ENCODE assay signal across 8 mouse cellular contexts in the genomic region with DNA sequence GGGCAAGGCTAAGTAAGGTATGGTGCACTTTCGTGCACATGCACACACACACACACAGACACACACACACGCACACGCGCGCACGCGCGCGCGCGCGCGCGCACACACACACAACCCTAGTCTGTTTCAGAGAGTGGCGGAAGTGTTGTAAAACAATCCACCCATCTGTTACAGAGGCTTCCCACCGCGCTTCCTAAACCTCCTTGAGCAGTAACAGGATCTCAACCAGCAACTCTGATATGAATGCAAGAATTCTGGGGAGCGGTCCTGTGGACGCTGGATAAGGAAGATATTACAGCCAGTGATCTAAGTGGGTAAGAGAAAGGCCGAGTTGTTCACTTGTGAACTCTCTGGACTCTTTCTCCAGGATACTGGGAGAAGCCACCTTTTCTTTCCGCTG. TPM values are rescaled to one million over a fixed set of nuclear protein-coding genes. Genes with fewer than 3 reads are reported as not detected.
DNase-seq lines count a peak whose midpoint lies in the region; ATAC-seq and TF ChIP-seq lines count a peak whose summit lies in the region.

A gene (plus strand): TSS at position 107 of the 400 bp plus-strand sequence.

- H3K36me3 ChIP-seq in forebrain, embryonic 14.5 days (ENCODE audit: control insufficient read depth, insufficient read depth, low read length): no peaks in the 10 kb centered on the region
- no peaks in the 10 kb centered on the region for H3K36me3 ChIP-seq in limb, embryonic 15.5 days
- no peaks in the 10 kb centered on the region for H3K36me3 ChIP-seq in neural tube, embryonic 14.5 days (ENCODE audit: control insufficient read depth, insufficient read depth, low read length)

- H3K4me2 ChIP-seq in forebrain, embryonic 14.5 days (ENCODE audit: low read length): peak within 1 kb of the TSS; percentile 54
- H3K4me2 ChIP-seq in limb, embryonic 15.5 days: peak within 1 kb of the TSS; percentile 72
- peak within 1 kb of the TSS; percentile 60 for H3K4me2 ChIP-seq in neural tube, embryonic 14.5 days (ENCODE audit: low read depth, low read length)

- TF ChIP-seq POLR2A in brain, embryonic 14.5 days (IDR thresholded peaks at IDR 0.05; ENCODE audit: borderline replicate concordance, extremely low read depth, insufficient read depth, insufficient read length, poor library complexity, severe bottlenecking): no peak

- H3K27me3 ChIP-seq in forebrain, embryonic 14.5 days (replicated peaks; ENCODE audit: control insufficient read depth, insufficient read depth, low read length): no peaks in the 10 kb centered on the region
- H3K27me3 ChIP-seq in limb, embryonic 15.5 days: no peaks in the 10 kb centered on the region
- no peaks in the 10 kb centered on the region for H3K27me3 ChIP-seq in neural tube, embryonic 14.5 days (ENCODE audit: control insufficient read depth, insufficient read depth, low read length)

- ATAC-seq in forebrain, embryonic 14.5 days: peak; percentile 40; the same call in 1 of the 2 replicates
- no peak for ATAC-seq in limb, embryonic 15.5 days (ENCODE audit: insufficient number of reproducible peaks, low FRiP score, low TSS enrichment, low read depth)
- 0 out of 2 replicates have a peak, but pooled peaks have one; percentile 29 for ATAC-seq in neural tube, embryonic 14.5 days (ENCODE audit: low read depth)

- no peaks in the 10 kb centered on the region for H3K9me3 ChIP-seq in forebrain, embryonic 14.5 days (replicated peaks; ENCODE audit: control insufficient read depth, low read length)
- H3K9me3 ChIP-seq in limb, embryonic 15.5 days: no peaks in the 10 kb centered on the region
- no peaks in the 10 kb centered on the region for H3K9me3 ChIP-seq in neural tube, embryonic 14.5 days (ENCODE audit: control insufficient read depth, low read length)

- no peaks in the 10 kb centered on the region for H3K4me1 ChIP-seq in forebrain, embryonic 14.5 days (ENCODE audit: control insufficient read depth, insufficient read depth, low read length)
- no peaks in the 10 kb centered on the region for H3K4me1 ChIP-seq in limb, embryonic 15.5 days
- no peaks in the 10 kb centered on the region for H3K4me1 ChIP-seq in neural tube, embryonic 14.5 days (ENCODE audit: control insufficient read depth, insufficient read depth, low read length)

- TF ChIP-seq CTCF in layer of hippocampus, adult 2 months (conservative IDR thresholded peaks at IDR 0.05): no peak
- no peak for TF ChIP-seq CTCF in brain, embryonic 14.5 days (IDR thresholded peaks at IDR 0.05; ENCODE audit: borderline replicate concordance, extremely low read depth, insufficient read depth, insufficient read length)

- no peak within 1 kb of the TSS for H3K27ac ChIP-seq in layer of hippocampus, adult 2 months
- no peak within 1 kb of the TSS for H3K27ac ChIP-seq in forebrain, embryonic 14.5 days (ENCODE audit: low read depth, low read length)
- H3K27ac ChIP-seq in limb, embryonic 15.5 days: no peak within 1 kb of the TSS
- H3K27ac ChIP-seq in neural tube, embryonic 14.5 days (ENCODE audit: low read depth, low read length): no peak within 1 kb of the TSS

- H3K9ac ChIP-seq in forebrain, embryonic 14.5 days (ENCODE audit: low read length): peak within 1 kb of the TSS; percentile 40
- no peak within 1 kb of the TSS for H3K9ac ChIP-seq in limb, embryonic 15.5 days
- peak within 1 kb of the TSS; percentile 28; the same call in 1 of the 2 replicates for H3K9ac ChIP-seq in neural tube, embryonic 14.5 days (replicated peaks; ENCODE audit: low read depth, low read length)

- WGBS in forebrain, embryonic 14.5 days: 44% methylated on average over 21 of the region's 21 CpGs
- WGBS in limb, embryonic 15.5 days: 29% methylated on average over 21 of the region's 21 CpGs
- 19% methylated on average over 21 of the region's 21 CpGs for WGBS in neural tube, embryonic 14.5 days

- peak within 1 kb of the TSS; percentile 50 for H3K4me3 ChIP-seq in layer of hippocampus, adult 2 months
- H3K4me3 ChIP-seq in forebrain, embryonic 14.5 days (ENCODE audit: low read depth, low read length): peak within 1 kb of the TSS; percentile 36
- H3K4me3 ChIP-seq in limb, embryonic 15.5 days: peak within 1 kb of the TSS; percentile 47
- H3K4me3 ChIP-seq in neural tube, embryonic 14.5 days (ENCODE audit: low read depth, low read length): peak within 1 kb of the TSS; percentile 38

- no peak for DNase-seq in layer of hippocampus, adult 2 months (ENCODE audit: low spot score in 2 of 2)
- DNase-seq in layer of hippocampus, adult 9-10 months (ENCODE audit: low spot score): no peak
- DNase-seq in brain, embryonic 14.5 days (ENCODE audit: low read depth): peak; percentile 49
- DNase-seq in forebrain, embryonic 14.5 days (ENCODE audit: low spot score): peak; percentile 50
- DNase-seq in ovary, adult 18-20 months (ENCODE audit: low spot score): no peak
- no peak for DNase-seq in T-cell, adult 2 months (ENCODE audit: low spot score)

RNA-seq across cellular contexts. Expression of the gene that starts here (rescaled TPM):
- total RNA-seq in layer of hippocampus, adult 2 months (2021): 1 to 10 TPM in 1 of 2 experiments, under 1 TPM in 1; 0.71 to 1.1 TPM
- polyA plus RNA-seq in brain, embryonic 14.5 days (2012; rRNA removed): 3.3 and 5.5 TPM in 2 replicates
- polyA plus RNA-seq in forebrain, embryonic 14.5 days (2014; fragmentation: Nextera tagmentation; extraction: Ambion mirVana): 4.2 and 5.5 TPM in 2 replicates
- polyA plus RNA-seq in limb, embryonic 15.5 days (2015; fragmentation: Nextera tagmentation; extraction: Ambion mirVana): 2.7 and 3.2 TPM in 2 replicates
- polyA plus RNA-seq in neural tube, embryonic 14.5 days (2014; fragmentation: Nextera tagmentation; extraction: Ambion mirVana): 8.1 and 10.0 TPM in 2 replicates

Comparison
In these comparisons a context has a peak if more than half of its experiments do, and no peak if none do; other contexts are left out.
1. DNase-seq: peak in brain, embryonic 14.5 days (single experiment) and forebrain, embryonic 14.5 days (single experiment); none in layer of hippocampus, adult 2 months (0 of 2), layer of hippocampus, adult 9-10 months (single experiment), ovary, adult 18-20 months (single experiment) and T-cell, adult 2 months (single experiment).
2. Peak in every context shown above with its lines, with median percentiles within 50 percentile points of each other: H3K4me3 ChIP-seq and H3K4me2 ChIP-seq.